Mouse (Mus musculus) limb, embryonic 11.5 days (tissue): ENCODE measurements at regions not wholly inside any gene's neighbourhood (a gene's known extent, or its start where the extent isn't known, plus 50 kb on each side); places are given as distances from the start of the nearest gene placed in this dataset.

Source experiments
- ATAC-seq: fragments of 200-750 bp; cut with Nextera tagmentation; 2 replicates; pipeline ENCODE4 v1.8.0; 2017; ENCODE audit warnings: low read depth; ENCODE audit not compliant: insufficient number of reproducible peaks, low FRiP score, low TSS enrichment
- DNase-seq: peaks from one replicate; pipeline ENCODE4 v3.0.0-alpha.2; 2015; ENCODE audit warnings: low spot score
- H3K27ac ChIP-seq: fragments of 300-500 bp; sonication (generic); replicated peaks from 2 replicates; pipeline ENCODE4 v1.5.1; 2014; ENCODE audit warnings: low read depth, mild to moderate bottlenecking, low read length
- H3K27me3 ChIP-seq: fragments of 300-500 bp; sonication (generic); 2 replicates; pipeline ENCODE4 v1.6.1; 2014; ENCODE audit warnings: mild to moderate bottlenecking, low read length, mixed read lengths; ENCODE audit not compliant: control insufficient read depth, insufficient read depth
- H3K36me3 ChIP-seq: fragments of 300-500 bp; sonication (generic); 2 replicates; pipeline ENCODE4 v1.6.1; 2014; ENCODE audit warnings: mild to moderate bottlenecking, low read length, moderate library complexity, mixed read lengths; ENCODE audit not compliant: control insufficient read depth, insufficient read depth
- H3K4me1 ChIP-seq: fragments of 300-500 bp; sonication (generic); 2 replicates; pipeline ENCODE4 v1.6.1; 2014; ENCODE audit warnings: low read length, mixed read lengths; ENCODE audit not compliant: control insufficient read depth, insufficient read depth
- H3K4me2 ChIP-seq: fragments of 300-500 bp; sonication (generic); 2 replicates; pipeline ENCODE4 v1.6.1; 2014; ENCODE audit warnings: low read depth, mild to moderate bottlenecking, moderate library complexity; ENCODE audit not compliant: severe bottlenecking
- H3K4me3 ChIP-seq: fragments of 300-500 bp; sonication (generic); 2 replicates; pipeline ENCODE4 v1.5.1; 2014; ENCODE audit warnings: low read depth, low read length
- H3K9ac ChIP-seq: fragments of 300-500 bp; sonication (generic); 2 replicates; pipeline ENCODE4 v1.6.1; 2014; ENCODE audit warnings: mild to moderate bottlenecking, low read length
- H3K9me3 ChIP-seq: fragments of 300-500 bp; sonication (generic); 2 replicates; pipeline ENCODE4 v1.6.1; 2016; ENCODE audit warnings: low read length; ENCODE audit not compliant: control insufficient read depth
- WGBS: fragments of 180-500 bp; shearing (Covaris S2); extraction: QIAGEN DNeasy Blood & Tissue Kit; methylation state at CpG from one replicate; pipeline ENCODE4 v1.1.7; 2014; 5-methylcytosine and 5-hydroxymethylcytosine counted together

- WGBS: 62% methylated on average over 4 of the region's 4 CpGs
- DNase-seq (no peak), ATAC-seq (no peak)
- Histone ChIP-seq H3K27ac (no peak overlapping the region), H3K4me3 (no peak overlapping the region), H3K4me2 (no peak overlapping the region), H3K36me3 (no peaks in the 10 kb centered on the region), H3K9me3 (no peaks in the 10 kb centered on the region), H3K9ac (no peak overlapping the region), H3K27me3 (no peaks in the 10 kb centered on the region), H3K4me1 (no peaks in the 10 kb centered on the region; the same call in 1 of the 2 replicates)
Observed at GRCm38 (mm10) chr10:37236001-37236822, 97.5 kb upstream of the Marcks start.

GRCm38 (mm10) chr10:37231936-37232556, 93.3 kb upstream of the Marcks start:
- Histone ChIP-seq H3K27ac (no peak overlapping the region), H3K36me3 (no peaks in the 10 kb centered on the region), H3K9ac (no peak overlapping the region), H3K27me3 (no peaks in the 10 kb centered on the region), H3K9me3 (no peaks in the 10 kb centered on the region), H3K4me3 (no peak overlapping the region), H3K4me2 (peak overlapping the region; percentile 1; the same call in 1 of the 2 replicates), H3K4me1 (no peaks in the 10 kb centered on the region; the same call in 1 of the 2 replicates)
- ATAC-seq (peak; percentile 47; the same call in 1 of the 2 replicates), DNase-seq (peak; percentile 29)
- WGBS: 30% methylated on average over 12 of the region's 12 CpGs

- ATAC-seq: no peak
- no peak overlapping the region for H3K27ac ChIP-seq
- 85% methylated on average over 6 of the region's 6 CpGs for WGBS
Observed at GRCm38 (mm10) chr10:37231159-37231558, 92.4 kb upstream of the Marcks start.

GRCm38 (mm10) chr10:37227889-37228288, 89.2 kb upstream of the Marcks start:
- DNase-seq (no peak), ATAC-seq (no peak)
- H3K27ac ChIP-seq: no peak overlapping the region
- no peak overlapping the region for H3K4me3 ChIP-seq
- no peaks in the 10 kb centered on the region for H3K36me3 ChIP-seq
- H3K9ac ChIP-seq: no peak overlapping the region
- no peaks in the 10 kb centered on the region for H3K27me3 ChIP-seq
- no peaks in the 10 kb centered on the region for H3K4me1 ChIP-seq
- no peak overlapping the region for H3K4me2 ChIP-seq
- no peaks in the 10 kb centered on the region for H3K9me3 ChIP-seq
- 78% methylated on average over 3 of the region's 3 CpGs for WGBS

More at GRCm38 (mm10) chr10:37231159-37231558, 92.4 kb upstream of the Marcks start:
- H3K27me3 ChIP-seq: no peaks in the 10 kb centered on the region
- no peaks in the 10 kb centered on the region for H3K9me3 ChIP-seq
- H3K36me3 ChIP-seq: no peaks in the 10 kb centered on the region
- DNase-seq: no peak
- H3K4me1 ChIP-seq: no peaks in the 10 kb centered on the region; the same call in 1 of the 2 replicates
- no peak overlapping the region for H3K9ac ChIP-seq
- no peak overlapping the region for H3K4me2 ChIP-seq
- no peak overlapping the region for H3K4me3 ChIP-seq

GRCm38 (mm10) chr10:37221730-37222129, 83.0 kb upstream of the Marcks start:
- Histone ChIP-seq H3K9ac (no peak overlapping the region), H3K36me3 (no peaks in the 10 kb centered on the region), H3K9me3 (no peaks in the 10 kb centered on the region), H3K4me1 (no peaks in the 10 kb centered on the region), H3K4me2 (no peak overlapping the region), H3K4me3 (no peak overlapping the region), H3K27me3 (no peaks in the 10 kb centered on the region), H3K27ac (no peak overlapping the region)
- ATAC-seq (no peak), DNase-seq (no peak)
- 78% methylated on average over 6 of the region's 6 CpGs for WGBS

- DNase-seq: no peak
- H3K4me1 ChIP-seq: no peaks in the 10 kb centered on the region
- H3K27me3 ChIP-seq: no peaks in the 10 kb centered on the region
- no peak overlapping the region for H3K27ac ChIP-seq
- H3K36me3 ChIP-seq: no peaks in the 10 kb centered on the region
- no peak overlapping the region for H3K4me2 ChIP-seq
- no peak overlapping the region for H3K4me3 ChIP-seq
- no peak for ATAC-seq
- H3K9ac ChIP-seq: no peak overlapping the region
- no peaks in the 10 kb centered on the region for H3K9me3 ChIP-seq
- WGBS: 75% methylated on average over 3 of the region's 3 CpGs
Observed at GRCm38 (mm10) chr10:37220434-37220833, 81.7 kb upstream of the Marcks start.

GRCm38 (mm10) chr10:37219936-37220335, 81.2 kb upstream of the Marcks start:
- WGBS: 71% methylated on average over 4 of the region's 4 CpGs
- no peak overlapping the region for H3K4me3 ChIP-seq
- ATAC-seq (no peak), DNase-seq (no peak)
- H3K36me3 ChIP-seq: no peaks in the 10 kb centered on the region
- no peak overlapping the region for H3K27ac ChIP-seq
- no peaks in the 10 kb centered on the region for H3K4me1 ChIP-seq
- no peaks in the 10 kb centered on the region for H3K27me3 ChIP-seq
- no peak overlapping the region for H3K9ac ChIP-seq
- no peaks in the 10 kb centered on the region for H3K9me3 ChIP-seq
- H3K4me2 ChIP-seq: no peak overlapping the region

- Histone ChIP-seq H3K4me3 (no peak overlapping the region), H3K9me3 (no peaks in the 10 kb centered on the region), H3K4me2 (no peak overlapping the region), H3K27ac (no peak overlapping the region), H3K4me1 (no peaks in the 10 kb centered on the region), H3K27me3 (no peaks in the 10 kb centered on the region), H3K36me3 (no peaks in the 10 kb centered on the region), H3K9ac (no peak overlapping the region)
- ATAC-seq: no peak
- DNase-seq: no peak
- WGBS: 95% methylated on average over 1 of the region's 1 CpGs
Observed at GRCm38 (mm10) chr10:37219381-37219780, 80.7 kb upstream of the Marcks start.
